Mouse (Mus musculus): ENCODE measurements around the gene Wars2.

GRCm38 (mm10) chr3:99260395-99260794 lies 119.5 kb downstream of the Wars2 start:
- TF ChIP-seq CTCF (IDR thresholded peaks at IDR 0.05; ENCODE audit: borderline replicate concordance, insufficient read depth, low read length), result no peak
- no peak for TF ChIP-seq POLR2A (IDR thresholded peaks at IDR 0.05; ENCODE audit: low read depth, low read length)
